Mouse (Mus musculus) C2C12 (cell line): ENCODE measurements around the gene Noxred1.
A peak's percentile ranks its signal among the peaks of the same experiment; 100 is the strongest.

ENCODE experiments used
- CTCF ChIP-seq: IDR thresholded peaks from one replicate; pipeline ENCODE4 v1.5.1; 2011; ENCODE audit not compliant: control insufficient read depth, insufficient read depth, insufficient read length
- MYOD1 ChIP-seq: IDR thresholded peaks from one replicate; pipeline ENCODE4 v1.6.1; 2011; ENCODE audit warnings: low read depth; ENCODE audit not compliant: control insufficient read depth, insufficient read length
- MYOG ChIP-seq: IDR thresholded peaks from one replicate; pipeline ENCODE4 v1.6.1; 2011; ENCODE audit not compliant: control insufficient read depth, insufficient read length; ENCODE audit errors: extremely low read depth
- USF1 ChIP-seq: IDR thresholded peaks from one replicate; pipeline ENCODE4 v1.6.1; 2011; ENCODE audit warnings: low read depth, mild to moderate bottlenecking, control low read depth, moderate library complexity

GRCm38 (mm10) chr12:87216053-87216452 lies 22.5 kb downstream of the Noxred1 start:
- TF ChIP-seq USF1 (peak; percentile 45), CTCF (no peak), MYOD1 (no peak), MYOG (no peak)
